Mouse (Mus musculus): Measurements from ENCODE around the gene Ccr10. TPM values are rescaled to one million over a fixed set of nuclear protein-coding genes. Genes with fewer than 3 reads are reported as not detected.
A peak's percentile ranks its signal among the peaks of the same experiment; 100 is the strongest.

Ccr10 gene
- polyA plus RNA-seq, 1 experiment from 2014 or later, result 0.20 TPM

DNA sequence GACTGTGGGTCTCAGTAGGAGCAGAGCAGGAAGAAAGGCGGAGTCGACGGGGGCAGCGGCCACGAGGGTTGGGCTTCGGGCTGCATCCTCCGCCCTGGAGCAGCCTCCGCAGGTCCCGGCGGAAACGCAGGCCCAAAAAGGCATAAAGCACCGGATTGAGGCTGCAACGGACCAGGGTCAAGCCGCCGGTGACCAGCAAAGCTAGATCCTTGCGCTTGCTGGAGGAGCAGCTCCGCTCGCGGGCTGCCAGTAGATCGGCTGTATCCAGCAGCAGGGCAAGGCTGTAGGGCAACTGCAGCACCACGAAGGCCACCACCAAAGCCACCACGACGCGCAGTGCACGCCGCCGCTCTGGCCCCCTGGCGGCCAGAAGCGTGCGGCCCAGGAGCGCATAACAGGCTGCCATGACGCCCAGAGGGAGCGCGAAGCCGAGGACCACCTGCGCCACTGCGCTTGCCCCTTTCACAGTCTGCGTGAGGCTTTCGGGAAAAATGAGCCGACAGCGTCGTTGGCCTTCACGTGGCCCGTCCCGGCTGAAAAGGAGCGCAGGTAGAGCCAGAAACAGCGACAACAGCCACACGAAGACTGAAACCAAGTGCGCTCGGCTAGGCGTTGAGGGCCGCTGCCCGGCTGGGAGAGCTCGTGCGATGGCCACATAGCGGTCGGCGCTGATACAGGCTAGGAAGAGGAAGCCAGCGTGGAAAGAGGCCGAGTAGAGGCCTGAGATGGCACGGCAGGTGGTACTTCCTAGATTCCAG lies 1.4 kb downstream of the Ccr10 start:
- Histone ChIP-seq H3K36me3 (no peaks in the 10 kb centered on the region), H3K4me3 (peak overlapping the region; percentile 46), H3K27me3 (ENCODE audit: insufficient read depth, poor library complexity, severe bottlenecking) (peaks cover 89% of the 10 kb centered on the region), H3K27ac (peak overlapping the region; percentile 79), H3K4me1 (replicated peaks) (peaks cover 93% of the 10 kb centered on the region), H3K9me3 (no peaks in the 10 kb centered on the region)
- 2% methylated on average over 61 of the region's 61 CpGs for WGBS
- DNase-seq (ENCODE audit: low spot score), result peak; percentile 88

DNA sequence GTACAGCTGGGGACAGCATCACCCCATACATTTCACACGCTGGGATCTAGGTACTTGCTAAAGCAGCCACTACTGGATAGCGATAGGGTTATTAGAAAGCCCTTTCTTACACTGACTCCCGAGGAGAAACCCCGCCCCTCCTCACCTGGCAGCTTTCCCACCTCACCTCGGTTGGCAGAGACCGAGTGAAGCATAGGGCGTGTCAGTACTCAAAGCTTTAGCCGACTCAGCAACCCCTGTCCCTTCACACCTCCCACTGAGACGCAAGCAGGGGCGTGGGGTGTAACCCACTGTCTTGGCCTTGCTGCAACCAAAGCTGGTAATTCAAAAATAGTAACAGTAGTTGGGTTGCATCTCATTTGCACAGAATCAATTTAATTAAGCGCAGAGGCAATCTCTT lies 2.1 kb downstream of the Ccr10 start:
- WGBS, result 3% methylated on average over 11 of the region's 11 CpGs
- Histone ChIP-seq H3K27ac (peak overlapping the region; percentile 79), H3K9me3 (no peaks in the 10 kb centered on the region), H3K4me3 (peak overlapping the region; percentile 46), H3K27me3 (ENCODE audit: insufficient read depth, poor library complexity, severe bottlenecking) (peaks cover 89% of the 10 kb centered on the region), H3K4me1 (replicated peaks) (peaks cover 93% of the 10 kb centered on the region), H3K36me3 (peaks cover 2% of the 10 kb centered on the region; the same call in 1 of the 2 replicates)
- no peak for DNase-seq (ENCODE audit: low spot score)

- H3K4me1 ChIP-seq (replicated peaks), result peaks cover 92% of the 10 kb centered on the region
- peaks cover 89% of the 10 kb centered on the region for H3K27me3 ChIP-seq (ENCODE audit: insufficient read depth, poor library complexity, severe bottlenecking)
- H3K27ac ChIP-seq, result peak overlapping the region; percentile 82
- 8% methylated on average over 5 of the region's 5 CpGs for WGBS
- no peak for DNase-seq (ENCODE audit: low spot score)
- H3K9me3 ChIP-seq, result no peaks in the 10 kb centered on the region
- peak overlapping the region; percentile 66 for H3K4me3 ChIP-seq
- peaks cover 9% of the 10 kb centered on the region for H3K36me3 ChIP-seq
These were observed 2.8 kb downstream of the Ccr10 start for GRCm38 (mm10) chr11:101172434-101172815.

DNA sequence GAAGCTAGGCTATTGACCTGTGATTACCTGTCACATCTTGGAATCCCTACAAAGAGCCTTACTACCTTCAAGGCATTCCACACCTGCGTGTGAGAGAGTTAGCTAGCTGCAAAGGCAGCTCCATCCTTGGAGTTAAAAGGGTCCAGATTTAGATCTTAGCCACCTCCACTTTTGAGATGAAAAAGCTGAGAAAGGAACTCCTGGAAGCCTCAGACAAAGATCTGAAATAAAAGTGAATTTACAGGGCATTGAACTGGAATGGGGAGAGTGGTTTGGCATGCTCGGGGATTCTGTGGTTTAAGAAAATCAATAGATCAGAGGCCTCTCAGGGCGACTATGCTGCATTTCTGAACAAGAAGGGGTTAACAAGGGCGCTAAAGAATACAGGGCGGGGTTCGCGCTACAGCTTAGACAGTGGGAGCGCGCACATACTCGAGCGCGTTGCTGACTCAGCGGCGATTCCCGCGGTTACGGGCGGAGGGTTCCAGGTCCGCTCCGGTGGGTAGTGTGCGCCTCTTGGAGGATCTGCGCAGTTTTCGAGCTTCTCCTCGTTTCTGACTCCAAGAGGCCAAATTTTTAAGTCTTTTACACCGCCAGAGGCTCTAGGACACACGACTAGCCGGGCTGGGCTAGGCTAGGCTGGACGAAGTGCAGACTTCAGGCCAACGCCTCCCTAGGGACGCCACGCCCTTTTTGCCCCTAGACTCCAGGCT lies 3.4 kb downstream of the Ccr10 start:
- DNase-seq (ENCODE audit: low spot score), result peak; percentile 82
- H3K4me3 ChIP-seq, result peak overlapping the region; percentile 66
- peaks cover 89% of the 10 kb centered on the region for H3K27me3 ChIP-seq (ENCODE audit: insufficient read depth, poor library complexity, severe bottlenecking)
- H3K9me3 ChIP-seq, result no peaks in the 10 kb centered on the region
- under 1% methylated on average over 31 of the region's 31 CpGs for WGBS
- H3K27ac ChIP-seq, result peak overlapping the region; percentile 82
- H3K4me1 ChIP-seq (replicated peaks), result peaks cover 89% of the 10 kb centered on the region
- H3K36me3 ChIP-seq, result peaks cover 14% of the 10 kb centered on the region

GRCm38 (mm10) chr11:101170811-101171610 lies 4.2 kb downstream of the Ccr10 start, which contains the start of gene Plekhh3:
Gene Plekhh3 (minus strand): TSS chr11:101171351.
- peak; percentile 98 for DNase-seq (ENCODE audit: low spot score)
- H3K9me3 ChIP-seq, result no peaks in the 10 kb centered on the region
- H3K27me3 ChIP-seq (ENCODE audit: insufficient read depth, poor library complexity, severe bottlenecking), result peaks cover 89% of the 10 kb centered on the region
- peaks cover 23% of the 10 kb centered on the region for H3K36me3 ChIP-seq
- H3K27ac ChIP-seq, result peak within 1 kb of the TSS; percentile 86
- H3K4me1 ChIP-seq (replicated peaks), result peaks cover 81% of the 10 kb centered on the region
- peak within 1 kb of the TSS; percentile 66 for H3K4me3 ChIP-seq
- WGBS, result 1% methylated on average over 50 of the region's 50 CpGs

DNA sequence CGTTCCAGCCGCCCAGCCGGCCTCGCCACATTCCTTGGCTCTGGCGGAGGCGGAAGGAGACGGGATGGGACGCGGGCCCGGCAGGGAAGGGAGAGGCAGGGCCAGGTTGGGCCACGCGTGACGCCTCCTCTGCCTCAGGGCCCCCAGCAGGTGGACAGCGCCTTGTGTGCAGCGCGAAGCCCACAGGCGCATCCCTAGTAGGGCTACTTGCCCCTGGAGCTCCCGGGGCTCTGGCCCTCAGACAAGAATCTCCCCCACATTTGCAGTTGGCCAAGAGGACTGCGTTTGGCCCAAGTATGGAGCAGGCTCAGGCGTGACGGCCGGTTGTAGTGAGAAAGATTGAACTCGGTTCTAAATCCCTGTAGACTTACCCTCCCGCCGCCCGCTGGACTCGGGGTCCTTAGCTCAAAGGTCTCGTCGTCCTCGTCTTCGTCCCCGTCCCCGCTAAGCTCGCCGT lies 4.9 kb downstream of the Ccr10 start, which contains the start of gene Cntnap1:
Cntnap1 (plus strand) TSS at position 170 of the 457 bp plus-strand sequence.
- H3K4me1 ChIP-seq (replicated peaks), result peaks cover 79% of the 10 kb centered on the region
- H3K36me3 ChIP-seq, result peaks cover 23% of the 10 kb centered on the region
- peak within 1 kb of the TSS; percentile 86 for H3K27ac ChIP-seq
- DNase-seq (ENCODE audit: low spot score), result peak; percentile 47
- peaks cover 89% of the 10 kb centered on the region for H3K27me3 ChIP-seq (ENCODE audit: insufficient read depth, poor library complexity, severe bottlenecking)
- 1% methylated on average over 35 of the region's 35 CpGs for WGBS
- peak within 1 kb of the TSS; percentile 66 for H3K4me3 ChIP-seq
- no peaks in the 10 kb centered on the region for H3K9me3 ChIP-seq

DNA sequence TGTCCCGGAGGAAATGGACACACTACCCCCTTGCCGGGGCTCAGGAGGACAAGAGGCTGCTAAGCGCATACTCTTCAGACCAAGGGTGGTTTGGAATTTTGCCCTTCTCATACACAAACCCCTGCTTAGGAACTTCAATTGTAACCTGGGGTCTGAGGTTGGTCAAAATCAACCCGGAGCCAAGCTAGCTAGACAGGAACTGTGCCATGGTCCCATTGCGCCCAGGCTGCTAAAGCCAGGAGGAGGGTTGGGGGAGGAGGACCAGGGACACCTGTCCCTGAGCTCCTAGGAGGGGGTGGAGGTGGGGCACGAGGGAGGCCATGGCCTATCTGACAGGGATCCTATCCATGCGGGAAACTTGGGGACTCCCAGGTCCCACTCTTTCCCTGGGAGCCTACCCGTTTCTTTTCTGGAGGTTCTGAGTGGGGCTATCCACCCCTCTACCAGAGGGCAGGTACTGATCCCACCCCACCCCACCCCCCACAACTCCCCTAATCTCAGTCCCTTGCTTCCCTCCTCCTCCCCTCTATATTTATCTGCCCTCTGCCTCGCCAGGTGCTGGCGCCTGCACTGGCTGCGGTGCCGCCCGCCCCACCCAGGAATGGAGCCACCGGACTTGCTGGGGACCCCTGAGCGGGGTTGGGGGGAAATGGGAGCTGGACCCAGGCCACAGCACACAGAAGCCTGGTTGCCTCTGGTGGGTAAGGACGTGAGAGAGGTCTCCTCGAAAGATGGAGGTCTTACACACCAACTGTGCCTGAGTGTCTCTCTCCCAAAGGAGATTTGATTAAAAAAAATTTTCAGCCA lies 5.7 kb downstream of the Ccr10 start:
- H3K4me1 ChIP-seq (replicated peaks), result peaks cover 80% of the 10 kb centered on the region
- peak overlapping the region; percentile 66 for H3K4me3 ChIP-seq
- H3K9me3 ChIP-seq, result no peaks in the 10 kb centered on the region
- peaks cover 23% of the 10 kb centered on the region for H3K36me3 ChIP-seq
- WGBS, result 13% methylated on average over 17 of the region's 17 CpGs
- H3K27me3 ChIP-seq (ENCODE audit: insufficient read depth, poor library complexity, severe bottlenecking), result peaks cover 89% of the 10 kb centered on the region
- DNase-seq (ENCODE audit: low spot score), result no peak
- no peak overlapping the region for H3K27ac ChIP-seq

GRCm38 (mm10) chr11:101168301-101168980 lies 6.8 kb downstream of the Ccr10 start:
- H3K9me3 ChIP-seq, result no peaks in the 10 kb centered on the region
- DNase-seq (ENCODE audit: low spot score), result no peak
- H3K27ac ChIP-seq, result no peak overlapping the region
- WGBS, result 59% methylated on average over 18 of the region's 18 CpGs
- H3K4me1 ChIP-seq (replicated peaks), result peaks cover 80% of the 10 kb centered on the region
- peaks cover 31% of the 10 kb centered on the region for H3K36me3 ChIP-seq
- peaks cover 90% of the 10 kb centered on the region for H3K27me3 ChIP-seq (ENCODE audit: insufficient read depth, poor library complexity, severe bottlenecking)
- peak overlapping the region; percentile 66; the same call in 1 of the 2 replicates for H3K4me3 ChIP-seq

GRCm38 (mm10) chr11:101167963-101168300 lies 7.3 kb downstream of the Ccr10 start:
- no peak for DNase-seq (ENCODE audit: low spot score)
- H3K27me3 ChIP-seq (ENCODE audit: insufficient read depth, poor library complexity, severe bottlenecking), result peaks cover 90% of the 10 kb centered on the region
- H3K4me1 ChIP-seq (replicated peaks), result peaks cover 80% of the 10 kb centered on the region
- no peaks in the 10 kb centered on the region for H3K9me3 ChIP-seq
- no peak overlapping the region for H3K4me3 ChIP-seq
- 40% methylated on average over 8 of the region's 8 CpGs for WGBS
- H3K36me3 ChIP-seq, result peaks cover 36% of the 10 kb centered on the region
- H3K27ac ChIP-seq, result no peak overlapping the region

DNA sequence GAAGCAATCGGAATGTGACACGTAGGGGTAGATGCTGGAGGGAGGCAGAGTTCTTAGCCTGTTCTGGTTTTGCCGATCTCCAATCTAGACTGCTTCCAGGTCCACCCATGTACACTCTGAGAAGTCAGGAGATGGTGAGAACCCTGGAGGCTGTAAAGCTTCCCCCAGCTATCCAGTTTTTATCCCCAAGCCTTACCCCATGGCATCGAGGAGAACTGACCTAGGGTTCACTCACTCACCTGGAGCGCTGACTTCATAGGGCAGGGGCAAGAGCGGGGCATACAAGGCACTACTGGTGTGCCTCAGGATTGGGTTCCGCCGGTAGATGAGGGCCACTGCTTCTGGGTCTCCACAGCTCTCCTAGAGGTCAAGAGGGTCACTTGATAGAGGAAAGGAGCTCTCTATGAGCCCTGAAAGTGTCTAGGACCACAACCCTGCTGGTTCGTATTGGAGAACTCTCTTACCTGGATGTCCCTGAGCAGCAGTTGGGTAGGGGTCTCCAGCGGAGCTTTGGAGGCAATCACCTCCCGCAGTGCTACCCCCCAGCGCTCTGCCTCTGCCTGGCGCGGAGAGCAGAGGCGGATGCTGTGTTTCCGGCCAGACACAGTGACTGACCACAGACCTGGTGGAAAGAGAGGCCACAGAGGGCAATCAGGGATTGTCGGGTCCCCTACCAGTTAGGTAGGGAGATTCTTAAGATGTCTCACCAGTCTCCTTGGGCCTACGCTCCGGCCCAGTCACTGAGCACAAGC lies 7.9 kb downstream of the Ccr10 start:
- 45% methylated on average over 19 of the region's 19 CpGs for WGBS
- Histone ChIP-seq H3K27me3 (ENCODE audit: insufficient read depth, poor library complexity, severe bottlenecking) (peaks cover 91% of the 10 kb centered on the region), H3K4me1 (replicated peaks) (peaks cover 80% of the 10 kb centered on the region), H3K4me3 (no peak overlapping the region), H3K27ac (no peak overlapping the region), H3K36me3 (peaks cover 42% of the 10 kb centered on the region), H3K9me3 (no peaks in the 10 kb centered on the region)
- DNase-seq (ENCODE audit: low spot score), result no peak

- Histone ChIP-seq H3K4me3 (no peak overlapping the region), H3K36me3 (peaks cover 52% of the 10 kb centered on the region), H3K27ac (no peak overlapping the region), H3K4me1 (replicated peaks) (peaks cover 70% of the 10 kb centered on the region), H3K9me3 (no peaks in the 10 kb centered on the region), H3K27me3 (ENCODE audit: insufficient read depth, poor library complexity, severe bottlenecking) (peaks cover 98% of the 10 kb centered on the region)
- WGBS, result 43% methylated on average over 14 of the region's 14 CpGs
- no peak for DNase-seq (ENCODE audit: low spot score)
These were observed 8.9 kb downstream of the Ccr10 start for GRCm38 (mm10) chr11:101166357-101166756.
